Mouse (Mus musculus): ENCODE data around the gene Clpsl2. TPM values are rescaled to one million over a fixed set of nuclear protein-coding genes. Genes with fewer than 3 reads are reported as not detected.

Clpsl2 gene
- not detected in 2 replicates for polyA plus RNA-seq (2012)

DNA sequence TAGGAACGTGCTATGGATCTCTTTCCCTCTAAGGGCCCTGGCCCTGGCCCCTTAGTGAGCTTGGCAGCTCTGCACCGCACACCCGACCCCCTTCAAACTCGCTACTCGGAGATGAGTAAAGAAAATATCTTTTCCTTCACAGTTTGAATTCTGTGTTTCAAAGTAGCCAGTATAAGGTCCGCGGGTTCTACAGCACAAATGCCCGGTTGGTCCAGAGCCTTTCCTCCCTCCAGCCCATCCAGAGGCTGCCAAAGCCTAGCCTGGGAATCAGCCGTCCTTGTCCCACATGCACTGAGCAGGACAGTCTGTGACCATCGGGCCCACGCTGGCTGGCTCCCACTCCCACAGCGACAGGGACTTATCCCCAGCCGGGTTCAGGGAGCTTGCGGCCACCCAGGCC, at the start of gene Clpsl2:
Gene Clpsl2, plus strand, starts transcription at position 301 of the 400 bp plus-strand sequence.
- no peak for TF ChIP-seq GATA1 (IDR thresholded peaks at IDR 0.05; ENCODE audit: low read length)

DNA sequence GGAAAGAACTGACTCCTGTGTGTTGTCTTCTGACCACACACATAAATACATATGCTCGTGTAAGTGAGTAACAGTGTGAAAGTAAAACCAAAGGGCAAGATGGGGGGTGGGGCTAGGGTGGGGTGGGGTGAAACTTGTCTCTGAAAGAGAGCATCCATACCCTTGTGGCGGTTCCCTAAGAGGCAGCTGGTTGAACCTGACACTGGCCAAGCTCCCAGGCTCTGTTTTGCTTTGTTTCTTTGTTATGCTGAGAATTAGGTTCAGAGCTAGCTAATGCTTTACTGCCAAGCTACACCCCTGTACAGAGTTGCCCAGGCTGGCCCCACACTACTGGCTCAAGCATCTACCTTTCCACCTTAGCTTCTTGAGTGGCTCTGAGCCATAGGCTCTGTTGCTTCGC, 48.7 kb upstream of the Clpsl2 start:
- no peak for TF ChIP-seq GATA1 (IDR thresholded peaks at IDR 0.05; ENCODE audit: low read length)

DNA sequence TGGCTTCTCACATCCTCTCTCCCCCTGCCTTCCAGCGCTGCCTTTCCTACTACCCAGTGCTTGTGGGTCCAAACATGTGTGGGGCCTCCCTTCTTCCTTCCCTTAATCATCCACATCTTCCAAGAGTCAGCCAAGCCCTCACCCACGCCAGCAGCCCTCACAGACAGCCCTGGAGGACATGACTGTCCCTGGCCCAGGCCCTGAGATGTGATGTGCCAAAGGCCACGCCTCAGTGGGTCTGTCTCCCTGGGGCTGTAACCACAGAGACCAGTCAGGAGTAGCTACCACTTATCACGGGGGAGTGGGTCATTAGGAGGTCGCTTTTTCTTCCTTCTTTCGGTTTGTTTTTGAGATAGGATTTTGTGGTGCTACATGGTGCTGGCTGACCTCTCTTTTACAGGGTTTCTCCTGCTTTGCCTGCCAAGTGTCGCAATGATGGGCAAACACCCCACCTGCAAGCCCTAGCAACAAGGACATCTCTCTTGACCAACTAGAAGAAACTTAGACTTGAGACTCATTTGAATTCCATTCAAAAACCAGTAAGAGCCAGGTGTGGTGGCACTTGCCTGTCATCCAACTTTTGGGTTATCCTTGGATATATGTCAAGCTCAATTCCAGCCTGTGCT, 46.9 kb upstream of the Clpsl2 start:
- no peak for TF ChIP-seq GATA1 (IDR thresholded peaks at IDR 0.05; ENCODE audit: low read length)

DNA sequence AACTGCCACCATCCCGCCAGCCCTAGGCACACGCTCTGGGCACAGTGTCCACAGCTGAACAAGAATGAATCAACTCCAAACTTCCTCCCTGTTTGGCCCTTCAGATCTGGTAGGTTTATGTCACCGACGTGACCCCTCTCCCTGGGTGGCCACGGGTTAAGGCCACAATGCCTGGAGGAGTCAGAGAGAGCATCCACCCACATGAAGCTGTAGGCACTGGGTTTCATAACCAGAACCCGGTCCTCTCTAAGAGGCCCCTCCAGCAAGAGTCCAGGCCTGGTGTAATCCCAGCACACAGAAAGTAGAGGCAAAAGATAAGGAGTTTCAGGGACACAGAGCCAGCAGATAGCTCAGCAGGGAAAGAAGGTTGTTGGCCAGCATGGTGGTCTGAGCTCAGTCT, 45.0 kb upstream of the Clpsl2 start:
- no peak for TF ChIP-seq GATA1 (IDR thresholded peaks at IDR 0.05; ENCODE audit: low read length)

DNA sequence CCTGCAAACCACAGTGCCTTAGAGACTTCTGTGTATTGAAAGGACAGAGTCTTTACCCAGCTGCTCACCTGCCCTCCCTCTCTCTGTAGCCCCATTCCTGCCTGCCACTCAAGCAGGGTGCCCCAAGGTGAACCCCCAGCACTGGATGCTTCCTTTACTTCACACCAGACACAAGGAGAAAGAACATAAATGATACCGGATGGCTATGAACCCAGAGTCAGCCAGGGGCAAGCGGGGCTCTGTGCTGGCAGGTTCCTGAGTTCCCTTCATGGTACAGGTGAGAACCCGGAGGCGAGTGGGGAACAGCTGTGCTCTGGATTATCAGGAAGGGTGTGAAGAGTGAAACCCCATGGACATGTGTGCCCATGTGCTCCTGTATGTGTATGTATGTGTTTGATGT, 43.6 kb upstream of the Clpsl2 start:
- no peak for TF ChIP-seq GATA1 (IDR thresholded peaks at IDR 0.05; ENCODE audit: low read length)

DNA sequence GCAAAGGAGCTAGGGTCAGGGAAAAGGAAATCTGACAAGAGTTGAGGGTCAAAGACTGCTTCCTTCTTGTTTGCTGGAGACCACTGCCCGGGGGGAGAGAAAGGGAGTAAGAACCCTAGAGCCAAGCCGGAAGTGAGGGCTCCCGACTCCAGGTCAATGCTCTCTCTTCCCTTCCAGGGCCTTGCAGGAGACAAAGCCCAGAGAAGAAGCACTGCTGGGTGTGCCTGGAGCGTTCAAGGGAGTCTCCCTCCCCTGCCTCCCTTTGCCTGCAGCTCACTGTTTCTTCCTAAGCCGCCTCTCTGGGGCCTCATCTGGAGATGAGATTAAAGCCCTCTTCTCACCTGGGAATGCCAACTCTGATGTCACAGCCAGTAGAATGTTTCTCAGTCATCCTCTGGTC, 42.3 kb upstream of the Clpsl2 start:
- TF ChIP-seq GATA1 (IDR thresholded peaks at IDR 0.05; ENCODE audit: low read length), result no peak

DNA sequence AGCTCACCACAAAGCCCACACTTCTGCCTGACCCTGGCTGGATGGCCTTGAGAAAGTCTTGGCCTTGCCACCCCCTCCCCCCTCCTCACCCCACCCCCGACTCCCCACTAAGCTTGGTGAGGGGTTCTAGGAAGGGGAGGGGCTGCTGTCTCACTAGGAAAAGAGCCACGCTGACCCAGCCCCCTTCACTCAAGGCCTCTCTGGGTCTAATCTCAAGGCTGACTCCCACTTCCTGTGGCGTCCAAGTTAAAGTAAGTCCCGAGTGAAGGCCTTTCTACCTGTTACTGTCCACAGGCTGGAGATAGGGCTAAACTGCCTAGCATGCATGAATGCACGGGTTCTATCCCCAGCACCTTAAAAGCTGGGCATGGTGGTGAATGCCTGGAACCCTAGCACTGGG, 41.7 kb upstream of the Clpsl2 start:
- no peak for TF ChIP-seq GATA1 (IDR thresholded peaks at IDR 0.05; ENCODE audit: low read length)

DNA sequence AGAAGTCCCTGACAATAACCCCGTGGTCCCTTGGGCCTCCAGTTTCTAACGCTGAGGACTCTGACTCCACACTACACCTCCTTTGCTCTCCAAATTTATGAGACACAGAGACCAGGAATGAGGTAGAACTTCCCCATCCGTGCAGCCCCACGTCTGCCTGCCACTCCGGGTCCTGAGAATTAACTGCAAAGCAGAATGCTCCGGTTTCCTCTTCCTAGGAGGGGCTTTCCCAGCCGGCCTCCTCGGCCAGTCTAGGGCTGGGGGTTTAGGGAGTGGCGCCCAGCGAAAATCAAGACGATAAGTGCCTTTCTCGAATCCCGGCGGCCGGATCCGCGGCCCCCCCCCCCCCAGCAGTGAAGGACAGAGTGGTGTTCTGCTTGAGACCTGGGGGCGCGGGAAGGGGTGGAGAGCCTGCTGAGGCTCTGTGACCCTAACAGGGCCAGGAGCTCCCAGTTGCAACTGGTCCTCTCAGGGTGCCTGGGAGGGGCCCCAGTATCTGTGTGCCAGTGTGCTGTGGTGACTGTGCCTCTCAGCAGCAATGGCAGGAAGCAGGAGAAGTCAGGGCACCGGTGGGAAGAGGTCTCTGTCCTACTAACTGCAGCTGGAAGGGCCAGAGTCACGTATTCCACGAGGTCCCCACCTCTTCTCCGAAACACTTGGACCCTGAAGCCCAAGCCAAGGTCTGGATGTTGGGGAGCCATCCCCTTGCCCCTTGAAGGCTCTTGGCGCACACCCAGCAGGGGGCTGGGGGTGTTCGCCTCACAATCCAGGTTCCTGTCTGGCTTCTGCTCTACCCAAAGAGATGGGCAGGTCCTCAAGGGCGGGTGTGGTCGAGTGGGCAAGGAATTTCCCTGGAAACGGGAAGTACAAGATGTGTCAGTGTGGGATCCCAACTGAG, 38.5 kb upstream of the Clpsl2 start:
- no peak for TF ChIP-seq GATA1 (IDR thresholded peaks at IDR 0.05; ENCODE audit: low read length)

DNA sequence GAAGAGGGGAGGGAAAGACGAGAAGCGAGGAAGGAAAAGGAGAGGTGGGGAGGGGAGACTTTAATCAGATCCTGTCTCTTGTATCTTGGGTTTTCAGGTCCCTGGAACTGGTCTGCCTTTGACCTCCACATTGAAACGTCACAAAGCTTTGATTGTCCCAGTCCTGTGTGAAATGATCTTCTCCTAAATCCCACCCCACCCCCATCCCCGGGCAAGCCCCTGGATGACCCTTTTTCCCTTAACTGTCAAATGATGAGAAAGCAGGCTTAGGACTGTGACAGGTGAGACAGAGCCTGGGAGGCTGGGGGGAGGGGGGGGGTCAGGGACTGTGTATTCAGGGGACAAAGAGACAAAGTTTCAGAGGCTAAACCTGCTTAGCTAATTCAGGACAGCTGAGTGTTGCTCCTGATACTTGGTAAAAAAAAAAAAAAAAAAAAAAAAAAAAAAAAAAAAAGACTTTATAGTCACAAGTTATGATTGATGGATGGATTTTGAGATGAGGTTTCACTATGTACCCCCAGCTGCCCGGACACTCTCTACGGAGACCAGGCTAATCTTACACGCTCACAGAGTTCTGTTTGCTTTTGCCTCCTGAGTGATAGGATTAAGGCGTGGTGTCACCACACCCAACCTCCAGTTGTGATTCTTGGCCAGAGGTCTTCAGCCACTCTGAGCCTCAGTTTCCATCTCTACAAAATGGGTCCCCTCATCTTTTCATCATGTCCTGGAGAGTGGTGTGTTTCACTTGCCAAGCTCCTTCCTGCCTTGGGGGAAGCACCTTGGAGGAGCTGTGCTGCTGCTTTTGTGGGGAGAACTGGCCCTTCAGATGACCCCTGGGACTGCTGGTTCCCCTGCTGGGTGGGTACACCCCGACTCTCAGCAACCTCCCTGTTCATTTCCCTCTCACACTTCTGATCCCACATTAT, 37.3 kb upstream of the Clpsl2 start:
- no peak for TF ChIP-seq GATA1 (IDR thresholded peaks at IDR 0.05; ENCODE audit: low read length)

DNA sequence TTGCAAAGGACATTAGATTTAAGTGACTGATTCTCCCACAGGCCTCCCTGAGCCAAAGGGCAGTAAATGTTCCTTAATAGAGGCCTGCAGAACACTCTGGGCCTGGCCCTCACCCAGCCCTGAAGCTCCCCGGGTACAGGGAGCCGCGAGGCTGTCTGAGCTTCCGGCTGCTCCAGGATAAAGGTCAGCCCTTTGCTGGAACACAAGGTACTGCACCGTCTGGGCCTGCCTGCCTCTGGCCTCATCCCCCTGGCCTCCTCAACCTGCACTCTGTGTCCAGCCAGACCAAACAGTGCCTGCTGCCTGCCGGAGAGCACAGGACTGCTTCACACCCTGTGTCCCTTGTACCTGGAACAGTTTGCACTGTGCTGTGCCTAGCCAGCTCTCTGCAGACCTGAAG, 36.5 kb upstream of the Clpsl2 start:
- no peak for TF ChIP-seq GATA1 (IDR thresholded peaks at IDR 0.05; ENCODE audit: low read length)

DNA sequence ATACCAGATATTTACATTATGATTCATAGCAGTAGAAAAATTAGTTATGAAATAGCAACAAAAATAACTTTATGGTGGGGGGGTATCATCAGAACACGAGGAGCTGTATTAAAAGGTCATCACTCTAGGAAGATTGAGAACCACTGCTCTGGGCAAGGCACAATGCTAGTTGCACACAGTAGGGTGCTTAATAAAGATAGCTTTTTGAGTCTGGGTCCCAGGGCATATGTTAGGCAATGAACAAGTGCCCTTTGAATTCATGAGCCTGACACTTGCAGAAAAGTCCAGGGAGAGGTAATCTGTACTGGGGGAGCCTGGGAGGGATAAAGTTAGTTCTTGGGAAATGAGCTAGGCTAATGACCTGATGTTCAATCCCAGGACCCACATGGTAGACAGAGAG, 35.9 kb upstream of the Clpsl2 start:
- no peak for TF ChIP-seq GATA1 (IDR thresholded peaks at IDR 0.05; ENCODE audit: low read length)

DNA sequence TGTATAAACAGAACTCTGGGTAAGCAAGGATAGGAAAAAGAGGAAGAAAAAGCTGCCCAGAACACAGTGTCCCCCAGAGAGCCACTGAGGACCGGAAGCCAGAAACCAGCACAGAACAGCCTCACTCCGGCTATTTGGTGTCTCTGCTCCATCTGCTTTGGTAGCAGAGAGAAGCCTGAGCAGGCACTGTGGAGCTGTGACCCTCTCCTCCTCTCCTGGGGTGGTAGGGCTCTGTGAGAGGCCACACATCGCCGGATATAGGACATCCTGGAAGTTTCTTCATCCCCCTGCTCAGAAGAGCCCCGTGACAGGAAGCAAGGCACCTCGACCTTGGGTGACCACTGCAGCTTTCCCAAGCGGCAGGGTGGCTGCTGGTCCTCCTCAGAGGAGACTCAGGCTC, 35.4 kb upstream of the Clpsl2 start:
- TF ChIP-seq GATA1 (IDR thresholded peaks at IDR 0.05; ENCODE audit: low read length), result no peak

DNA sequence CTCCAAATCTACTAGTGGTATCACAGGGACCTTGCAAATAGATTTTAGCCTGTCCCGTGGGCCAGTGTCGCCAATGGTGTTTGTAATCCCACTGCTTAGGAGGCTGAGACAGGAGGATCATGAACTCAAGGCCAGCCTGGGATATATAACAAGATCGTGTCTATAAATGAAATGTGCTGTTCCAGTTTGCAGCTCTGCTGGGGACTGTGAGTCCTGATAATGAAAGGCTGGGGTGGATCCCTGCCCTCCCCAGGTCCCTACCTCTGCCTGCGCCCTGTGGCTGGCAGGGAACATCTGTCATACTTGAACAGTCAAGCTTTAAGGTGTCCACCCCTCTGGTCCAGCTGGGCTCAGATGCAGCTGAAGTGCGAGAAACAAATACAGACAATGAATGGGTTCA, 34.7 kb upstream of the Clpsl2 start:
- no peak for TF ChIP-seq GATA1 (IDR thresholded peaks at IDR 0.05; ENCODE audit: low read length)

DNA sequence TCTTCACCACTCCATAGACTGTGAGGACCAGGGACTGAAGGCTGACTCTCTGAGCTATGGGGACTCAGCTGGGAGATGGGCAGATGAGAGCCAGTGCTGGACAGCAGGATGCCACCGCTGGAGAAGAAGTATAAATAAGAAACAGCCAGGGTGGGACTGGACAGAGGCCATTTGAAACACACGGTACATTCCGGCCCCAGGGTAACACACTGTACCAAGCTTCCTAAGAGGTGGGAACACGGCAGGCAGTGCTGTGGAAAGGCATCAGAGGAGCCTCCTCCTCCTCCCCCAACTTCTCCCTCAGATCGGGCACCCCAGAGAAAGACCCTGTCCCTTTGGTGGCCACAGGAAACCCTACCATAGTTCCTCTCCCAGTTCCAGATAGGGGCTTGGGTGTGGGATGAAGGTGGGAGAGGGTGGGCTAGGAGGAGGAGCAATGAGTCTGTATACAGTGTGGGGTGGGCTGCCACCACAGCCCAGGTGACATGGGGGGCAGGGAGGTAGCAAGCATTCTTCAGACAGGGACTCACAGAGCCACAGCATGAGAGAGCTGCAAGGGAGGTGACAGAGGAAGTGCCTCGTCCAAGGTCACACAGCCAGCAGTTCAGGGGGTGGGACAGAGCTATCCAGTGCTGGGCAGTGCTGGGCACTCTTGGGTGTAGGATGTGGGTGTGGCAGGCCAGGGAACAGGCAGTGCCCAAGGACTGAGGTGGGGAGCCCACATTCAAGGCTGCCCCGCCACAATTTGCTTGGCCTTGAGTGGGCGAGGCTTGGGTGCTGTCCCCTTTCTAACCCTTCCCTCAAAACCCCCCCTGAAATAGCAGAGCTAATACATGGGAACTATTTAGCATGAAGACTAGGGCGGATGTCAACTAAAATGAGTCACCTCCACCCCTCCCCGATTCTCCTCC, 33.5 kb upstream of the Clpsl2 start:
- no peak for TF ChIP-seq GATA1 (IDR thresholded peaks at IDR 0.05; ENCODE audit: low read length)

DNA sequence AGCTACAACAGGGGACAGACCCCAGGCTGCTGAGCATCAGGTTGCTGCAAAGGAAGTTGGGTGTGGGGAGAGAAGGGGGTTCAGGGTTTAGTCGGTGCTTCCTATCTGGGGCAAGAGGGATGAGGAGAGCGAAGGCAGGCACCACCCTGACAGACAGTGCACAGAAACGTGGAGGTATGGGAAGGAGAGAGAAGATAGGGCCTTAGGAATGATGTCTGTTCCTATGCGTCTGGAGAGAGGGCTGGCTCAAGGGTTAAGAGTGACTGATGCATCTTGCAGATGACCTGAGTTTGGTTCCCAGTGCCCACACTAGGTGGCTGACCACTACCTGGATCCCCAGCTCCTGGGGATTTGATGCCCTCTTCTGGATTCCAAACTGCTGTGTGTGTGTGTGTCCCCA, 32.3 kb upstream of the Clpsl2 start:
- TF ChIP-seq GATA1 (IDR thresholded peaks at IDR 0.05; ENCODE audit: low read length), result no peak

All from G1E-ER4 (cell line).